Mouse (Mus musculus) cortical plate, adult 2 months (tissue): ENCODE data around the gene Zdhhc5.

Source experiments
- CTCF ChIP-seq: fragments of 200-500 bp; IDR thresholded peaks from 2 replicates; pipeline ENCODE4 v1.5.1; 2011; ENCODE audit warnings: mild to moderate bottlenecking, control low read depth, low read length; ENCODE audit not compliant: insufficient read depth; ENCODE audit errors: extremely low read depth
- POLR2A ChIP-seq: fragments of 200-500 bp; IDR thresholded peaks from 2 replicates; pipeline ENCODE4 v1.6.1; 2011; ENCODE audit warnings: mild to moderate bottlenecking, low read length, control low read depth; ENCODE audit not compliant: insufficient read depth; ENCODE audit errors: extremely low read depth

GRCm38 (mm10) chr2:84662866-84663265 lies 52.1 kb downstream of the Zdhhc5 start:
- TF ChIP-seq POLR2A (no peak), CTCF (peak; percentile 18; the same call in 1 of the 2 replicates)
